Mouse (Mus musculus) heart, postnatal 0 days (tissue): ENCODE measurements at regions not wholly inside any gene's neighbourhood (a gene's known extent, or its start where the extent isn't known, plus 50 kb on each side); places are given as distances from the start of the nearest gene placed in this dataset.

Experiments
- ATAC-seq: fragments of 200-750 bp; cut with Nextera tagmentation; 2 replicates; pipeline ENCODE4 v1.8.0; 2017; ENCODE audit warnings: low read depth, moderate number of reproducible peaks, moderate library complexity; ENCODE audit not compliant: insufficient read depth
- DNase-seq: peaks from one replicate; pipeline ENCODE4 v3.0.0-alpha.2; 2016; ENCODE audit warnings: low spot score
- H3K27ac ChIP-seq: fragments of 300-500 bp; sonication (generic); 2 replicates; pipeline ENCODE4 v1.5.1; 2014; ENCODE audit warnings: low read depth, mild to moderate bottlenecking
- H3K27me3 ChIP-seq: fragments of 300-500 bp; sonication (generic); 2 replicates; pipeline ENCODE4 v1.6.1; 2014; ENCODE audit warnings: low read length, mixed read lengths; ENCODE audit not compliant: control insufficient read depth, insufficient read depth
- H3K36me3 ChIP-seq: fragments of 300-500 bp; sonication (generic); replicated peaks from 2 replicates; pipeline ENCODE4 v1.6.1; 2014; ENCODE audit warnings: low read length, mixed read lengths; ENCODE audit not compliant: control insufficient read depth, insufficient read depth
- H3K4me1 ChIP-seq: fragments of 300-500 bp; sonication (generic); 2 replicates; pipeline ENCODE4 v1.6.1; 2014; ENCODE audit warnings: antibody characterized with exemption; ENCODE audit not compliant: control insufficient read depth, insufficient read depth
- H3K4me2 ChIP-seq: fragments of 300-500 bp; sonication (generic); 2 replicates; pipeline ENCODE4 v1.6.1; 2014; ENCODE audit warnings: low read depth, mild to moderate bottlenecking, low read length, moderate library complexity
- H3K4me3 ChIP-seq: fragments of 300-500 bp; sonication (generic); 2 replicates; pipeline ENCODE4 v1.5.1; 2014; ENCODE audit warnings: low read depth, low read length
- H3K9ac ChIP-seq: fragments of 300-500 bp; sonication (generic); replicated peaks from 2 replicates; pipeline ENCODE4 v1.6.1; 2014; ENCODE audit warnings: low read depth, low read length, mixed read lengths
- H3K9me3 ChIP-seq: fragments of 300-500 bp; sonication (generic); replicated peaks from 2 replicates; pipeline ENCODE4 v1.6.1; 2016; ENCODE audit warnings: low read length; ENCODE audit not compliant: control insufficient read depth
- CTCF ChIP-seq: IDR thresholded peaks from 2 replicates; pipeline ENCODE4 v1.5.1; 2016; ENCODE audit warnings: antibody characterized with exemption, control low read depth, low read depth
- EP300 ChIP-seq: IDR thresholded peaks from 2 replicates; pipeline ENCODE4 v1.6.1; 2016; ENCODE audit warnings: antibody characterized with exemption, low read depth
- WGBS: fragments of 180-500 bp; shearing (Covaris S2); extraction: QIAGEN DNeasy Blood & Tissue Kit; methylation state at CpG from one replicate; pipeline ENCODE4 v1.1.7; 2014; 5-methylcytosine and 5-hydroxymethylcytosine counted together

- no peaks in the 10 kb centered on the region for H3K9me3 ChIP-seq
- H3K4me2 ChIP-seq, result no peak overlapping the region
- peak overlapping the region; percentile 70 for H3K27ac ChIP-seq
- no peak for TF ChIP-seq CTCF
- no peak for TF ChIP-seq EP300
- no peak overlapping the region for H3K9ac ChIP-seq
- WGBS, result 41% methylated on average over 7 of the region's 7 CpGs
- DNase-seq (no peak), ATAC-seq (no peak)
- peaks cover 11% of the 10 kb centered on the region; the same call in 1 of the 2 replicates for H3K4me1 ChIP-seq
- H3K27me3 ChIP-seq, result no peaks in the 10 kb centered on the region
- H3K36me3 ChIP-seq, result no peaks in the 10 kb centered on the region
- H3K4me3 ChIP-seq, result no peak overlapping the region
Measured at GRCm38 (mm10) chr8:33980999-33981398, 130.5 kb downstream of the Gm10131 start.
